Mouse (Mus musculus) cerebellum, adult 9-11 months (tissue): ENCODE data around the gene Reep6.

ENCODE experiments used
- DNase-seq: peaks from one replicate; pipeline ENCODE4 v3.0.0; 2022

The Reep6 gene

GRCm38 (mm10) chr10:80356737-80357136, 27.0 kb downstream of the Reep6 start:
- no peak for DNase-seq

- DNase-seq: no peak
Observed at GRCm38 (mm10) chr10:80357336-80357735, 27.6 kb downstream of the Reep6 start.

DNA sequence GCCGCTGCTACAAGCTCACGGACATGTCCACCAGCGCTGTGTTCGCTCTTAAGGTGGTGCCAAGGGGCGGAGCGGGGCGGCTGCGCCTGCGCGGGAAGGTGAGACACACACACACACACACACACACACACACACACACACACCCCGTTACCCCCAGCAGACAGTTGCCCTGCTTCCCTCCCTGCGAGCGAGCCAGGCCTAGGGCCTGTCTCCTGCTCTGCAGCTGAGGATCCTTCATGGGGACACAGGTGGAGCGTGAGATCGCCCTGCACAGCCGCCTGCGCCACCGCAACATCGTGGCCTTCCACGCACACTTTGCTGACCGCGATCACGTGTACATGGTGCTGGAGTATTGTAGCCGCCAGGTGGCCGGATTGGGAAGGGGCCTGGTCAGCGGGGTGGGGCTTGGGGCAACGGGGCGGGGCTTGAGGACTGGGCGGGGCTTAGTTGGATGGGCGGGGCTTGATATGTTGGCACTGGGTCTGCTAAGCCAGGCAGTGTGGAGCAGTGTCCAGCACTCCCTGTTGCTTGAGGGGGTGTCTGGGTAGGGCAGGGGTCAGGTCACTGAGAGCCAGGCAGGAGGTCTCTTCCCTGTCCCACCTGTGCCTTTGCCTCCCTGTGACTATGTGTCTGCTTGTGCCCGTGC, 28.4 kb downstream of the Reep6 start:
- DNase-seq: peak; percentile 86

DNA sequence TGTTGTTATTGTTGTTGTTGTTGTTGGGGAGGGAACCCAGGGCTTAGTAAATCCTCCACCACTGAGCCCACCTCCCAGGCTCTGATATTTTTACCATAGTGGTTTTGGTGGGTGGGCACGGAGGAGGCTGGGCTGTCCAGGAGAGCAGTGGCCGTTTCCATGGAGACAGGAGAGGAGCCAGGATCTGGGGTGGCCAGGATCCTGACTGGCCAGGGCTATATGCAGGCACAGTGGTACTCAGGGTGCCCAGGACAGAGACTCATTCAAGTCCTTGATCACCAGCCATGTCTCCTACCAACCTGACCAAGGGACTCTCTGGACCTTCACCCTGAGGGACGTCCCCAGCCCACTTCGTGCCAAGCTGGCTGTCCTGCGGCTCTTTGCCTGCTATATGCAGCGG, 34.0 kb downstream of the Reep6 start:
- DNase-seq: no peak

DNA sequence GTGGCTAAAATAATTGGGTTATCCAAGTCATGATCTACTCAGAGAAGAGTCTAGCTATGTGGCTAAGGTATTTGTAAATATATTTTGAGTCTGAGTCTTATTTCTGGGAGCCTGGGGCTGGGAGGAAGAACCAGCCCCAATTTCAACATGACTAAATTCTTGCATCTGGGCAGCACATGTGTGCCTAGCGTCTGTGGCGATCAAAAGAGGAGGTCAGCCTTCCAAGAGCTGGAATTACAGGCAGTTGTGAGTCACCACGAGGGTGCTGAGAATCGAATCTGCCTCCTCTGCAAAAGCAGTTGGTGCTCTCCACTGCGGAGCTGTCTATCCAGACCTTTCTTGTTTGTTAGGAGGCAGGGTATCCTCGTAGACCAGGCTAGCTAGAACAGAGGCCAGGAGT, 36.0 kb downstream of the Reep6 start:
- no peak for DNase-seq

DNA sequence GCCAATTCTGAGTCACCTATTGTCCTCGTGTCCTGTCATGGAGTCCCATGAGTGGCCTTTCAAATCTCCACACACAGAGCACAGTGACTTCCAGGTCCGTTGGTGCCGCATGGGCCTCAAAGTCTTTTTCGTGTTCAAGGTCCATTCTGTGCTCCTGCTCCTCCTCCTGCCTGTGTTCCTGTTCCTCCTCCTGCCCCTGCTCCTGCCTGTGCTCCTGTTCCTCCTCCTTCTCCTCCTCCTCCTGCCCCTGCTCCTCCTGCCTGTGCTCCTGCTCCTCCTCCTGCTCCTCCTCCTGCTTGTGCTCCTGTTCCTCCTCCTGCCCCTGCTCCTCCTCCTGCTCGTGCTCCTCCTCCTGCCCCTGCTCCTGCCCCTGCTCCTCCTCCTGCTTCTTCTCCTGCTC, 38.2 kb downstream of the Reep6 start:
- no peak for DNase-seq

DNA sequence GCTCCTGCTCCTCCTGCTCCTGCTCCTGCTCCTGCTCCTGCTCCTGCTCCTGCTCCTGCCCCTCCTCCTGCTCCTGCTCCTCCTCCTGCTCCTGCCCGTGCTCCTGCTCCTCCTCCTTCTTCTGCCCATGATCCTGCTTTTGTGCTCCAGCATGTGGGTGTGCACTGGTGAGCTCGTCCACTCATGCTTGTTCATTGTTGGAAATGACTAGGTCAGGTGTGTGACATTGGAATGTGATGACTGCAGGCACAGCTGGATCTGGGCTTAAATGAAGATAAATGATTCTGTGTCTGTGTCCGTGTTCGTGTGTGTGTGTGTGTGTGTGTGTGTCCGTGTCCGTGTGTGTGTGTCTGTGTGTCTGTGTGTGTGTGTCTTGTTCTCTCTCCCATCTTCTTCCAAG, 38.6 kb downstream of the Reep6 start:
- DNase-seq: no peak

DNA sequence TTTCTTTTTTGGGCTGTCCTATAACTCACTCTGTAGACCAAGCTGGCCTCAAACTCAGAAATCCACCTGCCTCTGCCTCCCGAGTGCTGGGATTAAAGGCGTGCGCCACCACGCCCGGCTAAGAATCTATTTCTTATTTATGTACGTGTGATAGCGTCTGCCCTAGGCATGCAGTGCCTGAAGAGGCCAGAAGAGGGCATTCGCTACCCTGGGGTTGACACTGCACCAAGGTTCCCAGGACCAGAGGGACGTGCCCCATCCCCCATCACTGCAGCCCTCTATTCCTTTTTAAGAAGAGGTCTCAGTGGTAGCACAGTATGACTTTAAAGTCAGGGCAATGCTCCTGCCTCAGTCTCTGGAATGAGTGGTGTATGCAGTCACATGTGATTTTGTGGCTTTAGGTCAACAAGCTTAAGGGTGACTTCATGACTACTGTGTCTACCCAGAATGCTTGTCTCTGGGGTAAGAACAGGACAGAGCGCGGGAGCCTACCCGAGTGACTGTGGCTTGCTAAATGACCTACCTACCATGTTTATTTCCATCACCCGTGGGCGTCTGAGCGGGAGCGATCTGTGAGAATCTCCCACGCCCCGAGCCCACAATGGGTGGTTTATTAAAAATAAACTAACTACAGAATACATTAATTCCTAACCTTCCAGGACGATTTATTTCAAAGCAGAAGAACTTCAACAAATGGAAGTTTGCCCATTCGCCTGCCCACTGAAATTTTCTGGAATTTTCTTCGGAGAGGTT, 40.4 kb downstream of the Reep6 start:
- DNase-seq: no peak

- peak; percentile 82 for DNase-seq
Observed at GRCm38 (mm10) chr10:80371411-80371966, 41.7 kb downstream of the Reep6 start.

DNA sequence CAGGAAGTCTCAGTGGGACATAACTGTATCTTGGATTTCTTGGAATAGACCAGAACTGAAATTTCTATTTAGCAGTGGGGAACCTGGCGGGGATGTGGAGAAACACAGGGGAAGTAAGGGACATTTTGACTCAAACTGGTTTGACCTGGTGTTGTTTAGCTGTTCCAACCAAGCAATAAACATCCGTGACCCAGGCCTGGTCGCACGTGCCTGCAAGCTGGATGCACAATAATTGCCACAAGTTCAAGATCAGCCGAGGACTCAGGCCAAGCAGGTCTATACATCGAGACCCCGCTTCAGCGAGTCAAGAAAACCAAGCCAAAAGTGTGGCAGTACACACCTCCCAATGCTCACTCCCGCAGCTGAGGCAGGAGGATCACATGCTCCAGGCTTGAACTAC, 42.2 kb downstream of the Reep6 start:
- no peak for DNase-seq

GRCm38 (mm10) chr10:80372706-80373105, 43.0 kb downstream of the Reep6 start:
- no peak for DNase-seq

GRCm38 (mm10) chr10:80374063-80374462, 44.3 kb downstream of the Reep6 start:
- DNase-seq: peak; percentile 86

DNA sequence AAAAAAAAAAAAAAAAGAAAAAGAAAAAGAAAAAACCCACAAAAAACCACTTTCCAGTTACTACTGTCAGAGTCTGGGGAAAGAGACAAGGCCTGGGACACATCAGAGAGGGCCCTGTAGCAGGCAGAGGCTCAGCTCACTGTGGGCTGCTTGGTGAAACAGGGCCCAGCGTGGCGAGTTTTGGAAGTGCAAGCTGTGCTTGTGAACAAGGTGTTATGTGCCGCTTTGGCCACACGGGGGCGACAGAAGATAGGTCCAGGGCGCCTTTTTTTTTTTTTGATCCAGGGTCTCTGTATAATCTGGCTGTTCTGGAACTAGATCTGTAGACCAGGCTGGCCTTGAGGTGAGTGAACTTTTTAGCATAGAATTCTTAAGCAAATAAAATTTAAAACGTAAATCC, 46.4 kb downstream of the Reep6 start:
- peak; percentile 89 for DNase-seq

DNA sequence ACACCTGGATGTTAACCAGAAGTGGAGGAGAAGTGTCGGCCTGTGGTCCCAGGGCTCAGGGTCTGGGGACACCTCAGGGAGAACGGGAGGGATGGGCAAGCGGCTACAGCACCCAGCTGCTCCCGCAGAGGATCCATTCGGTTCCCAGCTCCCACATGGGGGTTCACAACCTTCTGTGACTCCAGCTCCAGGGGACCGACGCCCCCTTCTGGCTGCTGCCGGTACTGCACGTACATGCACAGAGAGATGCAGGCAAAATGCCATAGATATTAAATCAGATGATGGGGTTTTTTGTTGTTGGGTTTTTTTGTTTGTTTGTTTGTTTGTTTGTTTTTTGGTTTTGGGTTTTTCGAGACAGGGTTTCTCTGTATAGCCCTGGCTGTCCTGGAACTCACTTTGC, 48.0 kb downstream of the Reep6 start:
- DNase-seq: no peak

DNA sequence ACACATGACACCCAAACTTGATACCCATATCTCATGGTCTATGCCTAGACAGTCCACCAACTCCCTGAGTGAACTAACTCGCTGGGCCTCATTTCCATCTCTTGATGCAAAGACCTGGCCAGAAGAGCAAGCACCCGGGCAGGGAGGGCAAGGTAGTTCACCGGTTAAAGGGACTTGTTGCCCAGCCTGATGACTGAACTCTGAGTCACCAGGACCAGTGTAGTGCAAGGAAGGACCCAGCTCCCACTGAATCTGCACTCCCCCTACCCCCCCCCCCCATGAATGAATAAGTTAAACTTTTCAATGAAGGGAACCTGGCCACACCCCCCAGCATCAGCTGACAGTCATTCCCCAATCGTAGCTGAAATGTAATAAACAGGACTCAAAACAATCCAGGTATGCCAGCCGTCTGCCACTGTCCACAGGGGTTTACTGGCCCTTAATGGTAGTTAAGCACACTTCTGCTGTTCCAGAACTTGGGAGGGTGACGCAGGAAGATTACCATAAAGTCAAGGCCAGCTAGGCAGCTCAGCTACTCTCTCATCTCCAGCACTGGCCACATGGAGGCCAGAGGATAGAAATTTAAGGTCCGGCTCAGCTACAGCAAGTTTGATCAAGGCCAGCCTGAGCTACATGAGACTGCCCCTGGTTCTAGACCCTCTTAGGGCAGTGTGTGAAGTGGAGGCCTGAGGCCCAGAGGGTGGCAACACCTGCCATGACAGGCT, 53.0 kb downstream of the Reep6 start:
- no peak for DNase-seq

DNA sequence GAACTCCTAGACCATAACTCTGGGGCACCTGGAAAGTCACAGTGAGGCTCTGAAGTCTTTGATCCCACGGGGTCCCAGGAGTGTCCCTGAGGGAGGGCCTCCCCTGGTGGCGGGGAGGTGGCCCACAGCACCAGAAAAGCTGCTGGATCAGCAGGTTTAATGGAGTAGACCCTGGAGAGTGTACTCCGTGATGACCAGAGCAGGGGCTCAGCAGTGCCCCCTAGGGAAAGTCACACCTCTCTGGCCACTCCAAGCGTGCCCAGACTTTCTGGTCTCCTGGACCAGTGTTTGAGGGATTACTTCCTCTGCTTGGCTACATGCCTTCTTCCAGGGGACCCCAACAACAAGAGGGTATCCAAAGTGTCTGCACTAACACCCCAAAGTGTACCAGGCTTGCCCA, 53.7 kb downstream of the Reep6 start:
- peak; percentile 57 for DNase-seq

DNA sequence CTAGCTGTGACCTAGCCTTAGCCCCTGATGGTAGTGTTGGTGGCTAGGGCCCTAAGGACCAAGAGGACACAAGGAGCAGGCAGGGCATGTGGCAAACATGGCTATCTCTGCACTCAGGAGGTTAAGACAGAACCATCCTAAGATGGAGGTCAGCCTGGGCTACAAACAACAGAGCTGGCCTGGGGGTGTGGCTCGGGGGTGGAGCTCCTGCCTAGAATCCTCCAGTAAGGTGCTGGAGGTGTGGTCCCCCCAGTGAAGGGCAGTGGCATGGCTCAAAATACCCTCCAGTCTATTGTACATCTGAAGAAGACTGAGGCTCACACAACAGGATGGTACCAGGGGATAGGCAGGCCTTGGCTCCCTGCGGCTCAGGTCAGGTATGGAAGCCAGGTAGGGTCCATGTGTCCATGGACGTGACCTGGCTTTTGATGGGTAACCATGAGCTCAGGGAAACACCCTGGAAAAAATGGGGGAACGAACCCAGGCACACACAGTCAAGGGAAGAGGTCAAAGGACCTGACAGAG, 54.4 kb downstream of the Reep6 start:
- peak; percentile 61 for DNase-seq

DNA sequence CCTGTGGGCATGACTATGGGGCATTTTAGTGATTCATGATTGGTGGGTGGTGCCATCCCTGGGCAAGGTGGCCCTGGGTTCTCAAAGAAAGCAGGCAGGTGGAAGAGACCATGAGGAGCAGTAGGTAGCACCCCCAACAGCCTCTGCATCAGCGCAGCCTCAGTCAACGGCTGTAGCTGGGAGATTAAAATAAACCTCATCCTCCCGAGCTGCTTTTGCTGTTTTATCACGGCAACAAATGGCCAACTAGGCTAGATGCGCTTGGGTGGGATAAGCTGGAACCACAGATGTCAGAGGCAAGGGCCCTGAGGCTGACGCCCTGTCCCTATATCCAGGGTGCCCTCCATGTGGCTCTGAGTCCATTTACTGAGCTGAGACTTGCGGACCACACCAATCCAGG, 55.0 kb downstream of the Reep6 start:
- DNase-seq: no peak

DNA sequence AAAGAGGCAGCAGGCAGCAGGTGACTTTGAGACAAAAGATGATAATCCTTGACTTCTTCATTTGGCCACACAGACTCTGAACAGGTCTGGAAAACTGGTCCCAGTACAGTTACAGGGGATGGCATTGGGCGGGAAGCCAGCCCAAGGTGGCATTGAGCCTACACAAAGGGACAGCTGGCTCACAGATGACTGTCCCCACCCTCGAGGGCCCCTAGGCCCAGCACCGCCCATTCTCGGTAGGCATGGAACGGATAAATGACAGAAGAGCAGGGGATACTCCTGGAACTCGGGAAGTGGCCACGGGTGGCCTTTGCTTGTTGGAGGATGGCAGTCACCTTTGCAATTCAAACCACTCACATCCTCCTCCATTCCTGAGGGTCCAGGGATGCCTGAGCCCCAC, 55.6 kb downstream of the Reep6 start:
- DNase-seq: peak; percentile 66
